Mouse (Mus musculus) kidney, adult 11 months (tissue): Measurements from ENCODE around the gene Pde9a.

Source experiments
- DNase-seq: peaks from one replicate; pipeline ENCODE4 v3.0.0; 2022

Gene Pde9a

GRCm38 (mm10) chr17:31433978-31434797 lies 48.2 kb downstream of the Pde9a start:
- DNase-seq = peak; percentile 46

DNA sequence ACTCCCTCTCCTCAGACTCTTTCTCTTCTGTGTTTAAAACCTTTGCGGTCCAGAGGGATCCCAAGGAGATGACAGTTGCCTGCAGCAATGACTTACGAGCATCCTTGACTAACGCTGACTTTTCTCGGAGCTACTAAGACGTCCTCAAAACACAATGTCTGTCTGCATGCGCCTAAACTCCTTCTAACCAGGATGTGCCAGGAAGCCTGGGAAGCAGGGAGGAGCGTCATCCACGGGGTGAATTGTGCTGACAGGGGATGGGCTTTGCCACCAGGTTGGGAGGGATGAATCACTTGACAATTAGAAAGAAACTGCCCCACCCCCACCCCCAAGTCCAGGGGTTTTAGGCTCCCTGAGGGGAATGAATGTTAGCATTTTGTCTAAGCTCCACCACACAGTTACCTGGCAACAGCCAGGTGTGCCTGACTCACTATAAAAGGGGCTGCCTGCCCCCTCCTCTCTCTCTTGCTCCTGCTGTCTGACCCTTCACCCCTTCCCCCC lies 48.9 kb downstream of the Pde9a start:
- DNase-seq = no peak

DNA sequence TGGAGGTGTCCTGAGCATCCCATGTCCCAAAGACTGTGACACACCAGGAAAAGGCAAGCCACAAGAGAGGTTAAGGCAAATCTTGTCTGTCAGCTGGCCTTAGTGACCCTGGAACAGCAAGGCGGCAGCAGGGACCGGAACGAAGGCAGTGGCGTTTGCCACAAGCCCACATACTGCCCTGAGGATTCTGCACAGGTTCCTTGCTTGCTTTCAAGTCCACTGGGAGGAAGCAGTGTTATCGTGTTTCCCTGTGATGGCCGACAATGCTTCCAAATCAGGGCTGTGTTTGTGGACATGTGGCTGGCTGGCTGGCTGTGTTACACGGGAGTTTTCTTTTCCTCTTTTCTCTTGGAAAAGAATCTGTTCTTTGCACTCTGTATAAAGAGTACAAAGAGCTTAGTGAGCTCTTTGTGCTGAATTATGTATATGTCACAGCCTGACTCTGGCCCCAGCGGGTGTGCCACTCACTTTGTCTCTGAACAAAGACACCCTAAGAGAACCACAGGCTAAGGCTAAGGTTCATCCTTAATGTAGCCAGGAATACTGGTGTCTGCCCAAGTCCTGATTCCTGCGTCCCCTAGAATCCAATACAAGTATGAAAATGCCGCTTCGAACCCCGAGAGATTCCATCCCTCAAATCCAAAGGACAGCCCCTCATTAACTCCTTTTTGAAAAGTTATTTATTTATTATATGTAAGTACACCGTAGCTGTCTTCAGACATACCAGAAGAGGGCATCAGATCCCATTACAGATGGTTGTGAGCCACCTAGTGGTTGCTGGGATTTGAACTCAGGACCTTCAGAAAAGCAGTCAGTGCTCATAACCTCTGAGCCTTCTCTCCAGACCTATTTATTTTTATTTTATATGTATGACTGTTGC lies 50.2 kb downstream of the Pde9a start:
- DNase-seq = no peak

GRCm38 (mm10) chr17:31436814-31437406 lies 50.9 kb downstream of the Pde9a start:
- no peak for DNase-seq

DNA sequence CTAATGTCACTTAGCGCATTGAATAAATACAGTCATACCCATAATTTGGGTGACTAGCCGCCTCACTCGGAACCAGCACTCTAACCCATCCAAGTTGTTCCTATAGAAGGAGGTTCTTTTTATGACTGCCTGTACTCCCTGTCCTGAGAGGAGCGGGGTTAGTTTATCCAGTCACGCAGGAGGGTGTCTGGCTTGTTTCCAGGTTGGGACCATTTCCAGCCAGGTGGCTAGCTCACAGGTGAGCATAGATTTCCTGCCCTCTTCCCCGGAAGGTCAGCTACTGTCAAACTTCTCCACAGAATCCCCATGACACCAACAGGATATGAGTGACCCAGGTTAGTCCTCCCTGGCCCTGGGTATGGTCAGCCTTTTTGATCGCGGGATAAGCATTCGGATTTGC lies 51.5 kb downstream of the Pde9a start:
- DNase-seq = no peak

DNA sequence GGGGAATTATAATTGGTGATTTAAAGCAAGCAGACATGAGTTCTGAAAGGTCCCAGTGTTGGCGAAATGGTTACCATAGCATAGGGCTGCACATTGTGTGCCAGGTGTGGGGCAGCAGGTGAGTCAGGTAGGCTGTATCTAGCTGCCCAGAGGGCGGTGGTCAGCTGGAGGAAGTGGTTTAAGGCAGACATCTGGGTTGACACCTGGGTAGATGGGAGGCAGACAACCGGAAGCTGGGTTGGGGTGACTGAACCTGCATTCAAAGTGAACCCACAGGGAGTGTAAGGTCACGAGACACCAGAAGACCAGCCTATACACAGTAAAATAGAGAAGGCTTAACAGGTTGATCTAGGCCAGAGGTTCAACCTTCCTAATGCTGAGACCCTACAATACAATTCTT lies 54.0 kb downstream of the Pde9a start:
- DNase-seq = no peak

GRCm38 (mm10) chr17:31442513-31442912 lies 56.5 kb downstream of the Pde9a start:
- DNase-seq = no peak

GRCm38 (mm10) chr17:31444251-31444650 lies 58.2 kb downstream of the Pde9a start:
- DNase-seq = no peak

- DNase-seq = peak; percentile 93
Measured at GRCm38 (mm10) chr17:31445061-31445731, 59.2 kb downstream of the Pde9a start.

DNA sequence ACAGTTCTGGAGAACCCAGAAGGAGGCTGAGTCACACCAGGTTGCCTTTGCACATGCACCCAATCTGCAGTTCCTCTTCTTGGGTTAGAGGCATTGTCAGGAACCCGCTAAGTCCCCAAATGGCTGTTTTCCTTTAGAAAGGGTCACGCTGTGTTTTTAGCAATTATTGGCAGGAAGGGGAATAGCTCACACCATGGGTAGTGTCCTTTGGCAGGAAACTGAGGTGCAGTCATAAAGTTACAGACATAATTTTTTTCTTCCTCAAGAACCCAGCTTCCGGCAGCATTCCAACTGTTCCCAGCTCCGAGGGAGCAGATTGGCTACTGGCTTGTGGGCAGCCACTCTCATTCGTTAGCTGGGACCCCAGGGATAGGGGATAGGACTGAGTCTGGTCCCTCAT lies 61.8 kb downstream of the Pde9a start:
- DNase-seq = no peak

- DNase-seq = no peak
Measured at GRCm38 (mm10) chr17:31448519-31448918, 62.5 kb downstream of the Pde9a start.

- no peak for DNase-seq
Measured at GRCm38 (mm10) chr17:31450206-31450605, 64.2 kb downstream of the Pde9a start.

DNA sequence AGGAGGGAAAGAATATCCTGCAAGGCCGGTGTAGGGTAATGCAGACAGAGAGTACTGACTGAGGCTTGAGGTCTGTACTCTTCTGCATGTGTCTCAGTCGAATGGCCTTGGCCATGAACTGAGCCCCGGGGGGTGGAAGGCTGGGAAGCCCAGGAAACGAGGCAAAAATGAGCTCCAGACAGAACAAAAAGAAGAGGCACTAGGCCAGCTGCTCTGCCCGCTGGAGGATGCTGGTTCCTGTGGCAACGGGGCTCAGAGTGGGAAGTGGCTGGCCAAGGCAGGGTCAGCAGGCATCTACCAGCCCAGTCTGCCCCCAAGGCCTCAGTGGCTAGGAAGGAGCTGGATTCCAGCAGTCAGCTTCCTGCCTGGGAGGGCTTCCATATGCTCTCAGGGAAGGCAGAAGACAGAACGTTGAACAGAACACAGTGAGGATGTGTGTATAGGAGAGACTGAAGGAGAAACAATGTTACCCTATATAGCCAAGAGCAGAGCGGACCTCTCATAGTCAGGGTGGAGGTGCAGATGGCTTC lies 65.2 kb downstream of the Pde9a start:
- DNase-seq = no peak

- no peak for DNase-seq
Measured at GRCm38 (mm10) chr17:31452816-31453215, 66.8 kb downstream of the Pde9a start.

GRCm38 (mm10) chr17:31453476-31453875 lies 67.5 kb downstream of the Pde9a start:
- no peak for DNase-seq

DNA sequence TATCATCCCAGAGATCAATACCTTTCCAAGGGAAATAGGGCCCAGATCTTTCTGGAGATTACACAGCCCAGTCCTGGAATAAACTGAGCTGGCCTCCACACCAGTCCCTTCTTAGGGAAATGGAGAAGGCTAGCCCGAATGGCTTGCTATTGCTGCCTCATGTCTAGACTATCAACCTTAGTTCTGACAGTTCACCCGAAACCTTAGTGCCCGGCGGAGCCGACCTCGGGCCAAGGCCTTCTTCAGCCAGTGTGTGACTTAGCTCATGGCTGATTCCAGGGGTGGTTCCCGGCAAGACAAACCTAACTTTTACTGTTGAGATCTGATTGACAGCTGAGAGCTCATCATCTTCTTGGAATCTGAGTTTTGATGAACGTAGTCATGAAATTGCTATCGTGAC lies 68.0 kb downstream of the Pde9a start:
- DNase-seq = no peak

GRCm38 (mm10) chr17:31456723-31457567 lies 70.9 kb downstream of the Pde9a start:
- DNase-seq = no peak

- DNase-seq = no peak
Measured at GRCm38 (mm10) chr17:31460416-31460815, 74.4 kb downstream of the Pde9a start.

DNA sequence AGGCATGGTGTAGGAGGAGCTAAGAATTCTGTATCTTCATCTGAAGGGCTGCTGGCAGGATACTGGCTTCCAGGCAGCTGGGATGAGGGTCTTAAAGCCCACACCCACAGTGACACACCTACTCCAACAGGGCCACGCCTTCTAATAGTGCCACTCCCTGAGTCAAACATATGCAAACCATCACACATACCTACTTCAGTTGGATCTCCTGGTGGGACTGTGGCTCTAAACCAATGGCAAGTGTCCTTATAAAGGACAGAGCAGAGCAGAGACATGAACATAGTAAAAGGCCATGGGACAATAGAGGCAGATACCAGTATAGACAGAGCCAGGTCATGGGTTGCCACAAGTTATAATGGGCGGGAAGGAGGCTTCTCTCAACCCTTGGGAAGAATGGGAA lies 76.5 kb downstream of the Pde9a start:
- no peak for DNase-seq

DNA sequence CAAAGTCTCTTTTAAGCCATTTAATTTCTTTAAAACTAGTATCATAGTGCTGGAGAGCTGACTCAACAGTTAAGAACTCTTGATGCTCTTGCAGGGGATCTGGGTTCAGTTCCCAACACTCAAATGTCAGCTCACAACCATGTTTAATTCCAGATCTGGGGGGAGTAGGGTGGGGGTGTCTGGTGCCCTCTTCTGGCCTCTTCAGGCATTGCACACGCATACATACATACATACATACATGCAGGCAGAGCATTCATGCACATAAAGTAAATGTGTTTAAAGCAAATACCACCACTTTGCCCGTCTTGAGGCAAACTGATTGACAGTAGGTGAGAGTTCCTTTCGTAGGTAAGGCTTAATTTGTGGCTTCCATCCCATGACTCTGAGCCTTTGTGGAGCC lies 80.8 kb downstream of the Pde9a start:
- DNase-seq = no peak

DNA sequence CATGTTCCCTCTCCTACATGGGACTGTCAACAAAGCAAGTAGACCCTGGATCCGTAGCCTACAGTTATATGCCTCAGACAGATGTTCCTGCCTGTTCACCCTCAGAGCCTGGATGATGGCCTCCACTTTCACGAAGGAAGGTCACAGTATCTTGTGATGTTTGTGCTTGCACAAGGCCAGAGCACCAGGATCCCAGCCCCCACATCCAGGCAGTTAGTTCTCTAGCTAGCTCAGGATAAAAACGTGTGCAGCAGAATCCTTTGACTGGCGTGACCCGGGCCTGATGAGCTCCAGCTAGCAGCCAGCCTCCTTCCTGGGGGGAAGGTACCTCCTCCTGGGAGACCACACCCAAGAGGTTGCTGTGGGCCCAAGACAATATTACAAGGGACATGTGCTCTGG lies 82.5 kb downstream of the Pde9a start:
- DNase-seq = no peak
